Mouse (Mus musculus) embryonic fibroblast, embryonic 13.5 days (primary cell): ENCODE measurements around the gene Zswim1.

Experiments
- CTCF ChIP-seq: IDR thresholded peaks from 2 replicates; pipeline ENCODE4 v1.5.1; 2011; ENCODE audit warnings: mild to moderate bottlenecking, control low read depth, low read length, moderate library complexity, borderline replicate concordance; ENCODE audit not compliant: insufficient read depth
- POLR2A ChIP-seq: IDR thresholded peaks from 2 replicates; pipeline ENCODE4 v1.6.1; 2011; ENCODE audit warnings: low read depth, mild to moderate bottlenecking, control low read depth, low read length, moderate library complexity

- TF ChIP-seq CTCF (no peak), POLR2A (no peak)
These were observed 12.7 kb downstream of the Zswim1 start for GRCm38 (mm10) chr2:164835164-164835563.
